Mouse (Mus musculus): ENCODE data around the gene Cntn4. TPM values are rescaled to one million over a fixed set of nuclear protein-coding genes. Genes with fewer than 3 reads are reported as not detected.

Cntn4 gene
- 0.10 and 0.13 TPM in 2 replicates for polyA plus RNA-seq (2015; fragmentation: Nextera tagmentation; extraction: Ambion mirVana)

- no peak within 1 kb of the TSS for H3K27ac ChIP-seq
- no peak for ATAC-seq (ENCODE audit: low read depth)
- H3K4me1 ChIP-seq (replicated peaks), result no peaks in the 10 kb centered on the region
- H3K4me2 ChIP-seq, result 0 out of 2 replicates have a peak within 1 kb of the TSS, but pooled peaks have one; percentile 10
- WGBS (ENCODE audit: insufficient replicate concordance), result 7% methylated on average over 40 of the region's 40 CpGs
- no peak within 1 kb of the TSS for H3K4me3 ChIP-seq (replicated peaks)
- H3K27me3 ChIP-seq, result peaks cover 29% of the 10 kb centered on the region
- no peak within 1 kb of the TSS for H3K9ac ChIP-seq
- no peaks in the 10 kb centered on the region for H3K36me3 ChIP-seq
- no peak for DNase-seq
- H3K9me3 ChIP-seq (replicated peaks), result no peaks in the 10 kb centered on the region
These were observed at the start of gene Cntn4 for GRCm38 (mm10) chr6:105677149-105678031. Gene Cntn4, plus strand, starts transcription at chr6:105677660.

- ATAC-seq (ENCODE audit: low read depth) (no peak), DNase-seq (no peak)
- Histone ChIP-seq H3K4me1 (replicated peaks) (no peaks in the 10 kb centered on the region), H3K4me2 (no peak overlapping the region), H3K9me3 (replicated peaks) (no peaks in the 10 kb centered on the region), H3K9ac (no peak overlapping the region), H3K36me3 (no peaks in the 10 kb centered on the region), H3K4me3 (replicated peaks) (no peak overlapping the region), H3K27me3 (peaks cover 28% of the 10 kb centered on the region), H3K27ac (no peak overlapping the region)
- WGBS (ENCODE audit: insufficient replicate concordance), result 60% methylated on average over 4 of the region's 4 CpGs
These were observed 3.2 kb upstream of the Cntn4 start for GRCm38 (mm10) chr6:105674276-105674675.

- Histone ChIP-seq H3K27ac (no peak overlapping the region), H3K27me3 (peaks cover 29% of the 10 kb centered on the region), H3K4me2 (no peak overlapping the region), H3K9me3 (replicated peaks) (no peaks in the 10 kb centered on the region), H3K36me3 (no peaks in the 10 kb centered on the region), H3K4me3 (replicated peaks) (no peak overlapping the region), H3K4me1 (replicated peaks) (no peaks in the 10 kb centered on the region), H3K9ac (no peak overlapping the region)
- ATAC-seq (ENCODE audit: low read depth) (no peak), DNase-seq (no peak)
- 45% methylated on average over 3 of the region's 3 CpGs for WGBS (ENCODE audit: insufficient replicate concordance)
These were observed 2.4 kb upstream of the Cntn4 start for GRCm38 (mm10) chr6:105675099-105675498.

- H3K4me2 ChIP-seq, result no peak overlapping the region
- WGBS (ENCODE audit: insufficient replicate concordance), result 30% methylated on average over 5 of the region's 5 CpGs
- H3K4me3 ChIP-seq (replicated peaks), result no peak overlapping the region
- H3K27ac ChIP-seq, result no peak overlapping the region
- no peaks in the 10 kb centered on the region for H3K36me3 ChIP-seq
- H3K9me3 ChIP-seq (replicated peaks), result no peaks in the 10 kb centered on the region
- H3K4me1 ChIP-seq (replicated peaks), result no peaks in the 10 kb centered on the region
- DNase-seq (no peak), ATAC-seq (ENCODE audit: low read depth) (no peak)
- peaks cover 29% of the 10 kb centered on the region for H3K27me3 ChIP-seq
- H3K9ac ChIP-seq, result no peak overlapping the region
These were observed 823 bp upstream of the Cntn4 start for GRCm38 (mm10) chr6:105676637-105677036.

DNA sequence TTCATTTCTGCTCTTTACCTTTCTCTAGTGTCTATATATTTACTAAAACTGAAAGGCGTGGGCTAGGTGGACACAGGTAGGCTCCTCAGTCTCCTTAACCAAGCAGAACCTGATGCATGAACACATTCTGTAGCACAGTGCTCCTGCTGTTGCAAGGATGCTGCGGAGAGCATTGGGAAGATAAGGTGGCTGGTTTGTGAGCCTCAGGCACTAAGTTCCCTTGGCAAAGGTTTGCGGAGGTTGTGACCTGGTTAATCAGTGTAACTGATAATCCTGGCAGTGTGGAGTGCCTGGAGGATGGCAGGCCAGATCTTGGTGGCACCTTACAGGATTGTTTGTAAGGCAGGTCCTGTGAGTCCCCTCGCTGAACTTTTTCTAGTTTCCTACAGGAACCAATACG is 1.3 kb downstream of the Cntn4 start:
- H3K4me2 ChIP-seq, result no peak overlapping the region
- 13% methylated on average over 5 of the region's 5 CpGs for WGBS (ENCODE audit: insufficient replicate concordance)
- no peak overlapping the region for H3K9ac ChIP-seq
- no peaks in the 10 kb centered on the region for H3K4me1 ChIP-seq (replicated peaks)
- no peaks in the 10 kb centered on the region for H3K9me3 ChIP-seq (replicated peaks)
- peaks cover 29% of the 10 kb centered on the region for H3K27me3 ChIP-seq
- DNase-seq (no peak), ATAC-seq (ENCODE audit: low read depth) (no peak)
- H3K4me3 ChIP-seq (replicated peaks), result no peak overlapping the region
- no peak overlapping the region for H3K27ac ChIP-seq
- H3K36me3 ChIP-seq, result no peaks in the 10 kb centered on the region

GRCm38 (mm10) chr6:105681496-105681895 is 4.0 kb downstream of the Cntn4 start:
- Histone ChIP-seq H3K27ac (no peak overlapping the region), H3K27me3 (peaks cover 28% of the 10 kb centered on the region), H3K4me3 (replicated peaks) (no peak overlapping the region), H3K4me1 (replicated peaks) (no peaks in the 10 kb centered on the region), H3K9me3 (replicated peaks) (no peaks in the 10 kb centered on the region), H3K36me3 (no peaks in the 10 kb centered on the region), H3K4me2 (no peak overlapping the region), H3K9ac (no peak overlapping the region)
- ATAC-seq (ENCODE audit: low read depth) (no peak), DNase-seq (no peak)
- 35% methylated on average over 2 of the region's 2 CpGs for whole genome bisulfite sequencing (ENCODE audit: insufficient replicate concordance)

DNA sequence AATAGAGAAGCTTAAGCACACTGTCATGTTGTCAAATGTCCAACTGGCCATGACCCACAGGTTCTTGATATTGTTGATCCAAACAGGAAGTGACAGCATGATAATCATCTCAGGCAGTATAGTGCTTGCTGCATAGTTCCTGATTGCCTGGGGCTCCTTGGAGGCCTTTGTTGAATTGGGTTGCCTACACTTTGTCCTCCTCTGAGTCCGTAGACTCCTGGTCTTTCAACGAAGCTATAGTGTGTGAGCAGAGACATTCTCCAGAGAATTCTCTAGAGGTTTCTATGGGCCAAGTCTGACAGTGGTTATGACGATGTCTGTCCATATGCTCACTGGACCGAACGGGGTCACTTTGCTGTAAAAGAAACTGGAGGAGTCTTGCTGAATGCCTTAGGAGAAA is 5.8 kb downstream of the Cntn4 start:
- no peak overlapping the region for H3K4me2 ChIP-seq
- no peak overlapping the region for H3K9ac ChIP-seq
- DNase-seq (no peak), ATAC-seq (ENCODE audit: low read depth) (no peak)
- no peaks in the 10 kb centered on the region for H3K4me1 ChIP-seq (replicated peaks)
- 65% methylated on average over 5 of the region's 5 CpGs for WGBS (ENCODE audit: insufficient replicate concordance)
- H3K36me3 ChIP-seq, result no peaks in the 10 kb centered on the region
- no peak overlapping the region for H3K4me3 ChIP-seq (replicated peaks)
- H3K9me3 ChIP-seq (replicated peaks), result no peaks in the 10 kb centered on the region
- H3K27ac ChIP-seq, result no peak overlapping the region
- peaks cover 10% of the 10 kb centered on the region for H3K27me3 ChIP-seq

GRCm38 (mm10) chr6:105684123-105684522 is 6.7 kb downstream of the Cntn4 start:
- Histone ChIP-seq H3K27ac (no peak overlapping the region), H3K4me1 (replicated peaks) (no peaks in the 10 kb centered on the region), H3K4me3 (replicated peaks) (no peak overlapping the region), H3K9ac (no peak overlapping the region), H3K4me2 (no peak overlapping the region), H3K27me3 (0 out of 2 replicates have a peak, but pooled peaks cover 2% of the 10 kb centered on the region), H3K9me3 (replicated peaks) (no peaks in the 10 kb centered on the region), H3K36me3 (no peaks in the 10 kb centered on the region)
- WGBS (ENCODE audit: insufficient replicate concordance), result 44% methylated on average over 4 of the region's 4 CpGs
- DNase-seq, result no peak
- ATAC-seq (ENCODE audit: low read depth), result no peak

GRCm38 (mm10) chr6:105688195-105688594 is 10.7 kb downstream of the Cntn4 start:
- no peak for DNase-seq

GRCm38 (mm10) chr6:105742026-105742425 is 64.6 kb downstream of the Cntn4 start:
- Histone ChIP-seq H3K9me3 (replicated peaks) (no peaks in the 10 kb centered on the region), H3K27ac (no peak overlapping the region), H3K27me3 (no peaks in the 10 kb centered on the region), H3K36me3 (no peaks in the 10 kb centered on the region), H3K4me3 (replicated peaks) (no peak overlapping the region), H3K4me2 (no peak overlapping the region), H3K9ac (no peak overlapping the region), H3K4me1 (replicated peaks) (no peaks in the 10 kb centered on the region)
- DNase-seq (no peak), ATAC-seq (ENCODE audit: low read depth) (no peak)
- 21% methylated on average over 6 of the region's 6 CpGs for WGBS (ENCODE audit: insufficient replicate concordance)

More at GRCm38 (mm10) chr6:105688195-105688594, 10.7 kb downstream of the Cntn4 start:
- Histone ChIP-seq H3K27ac (no peak overlapping the region), H3K4me1 (replicated peaks) (no peaks in the 10 kb centered on the region), H3K9ac (no peak overlapping the region), H3K4me3 (replicated peaks) (no peak overlapping the region), H3K36me3 (no peaks in the 10 kb centered on the region), H3K27me3 (no peaks in the 10 kb centered on the region), H3K4me2 (no peak overlapping the region), H3K9me3 (replicated peaks) (no peaks in the 10 kb centered on the region)
- ATAC-seq (ENCODE audit: low read depth), result no peak

GRCm38 (mm10) chr6:105780616-105781015 is 103.2 kb downstream of the Cntn4 start:
- Histone ChIP-seq H3K4me2 (no peak overlapping the region), H3K9me3 (replicated peaks) (no peaks in the 10 kb centered on the region), H3K9ac (no peak overlapping the region), H3K4me1 (replicated peaks) (no peaks in the 10 kb centered on the region), H3K27ac (no peak overlapping the region), H3K27me3 (no peaks in the 10 kb centered on the region), H3K4me3 (replicated peaks) (no peak overlapping the region), H3K36me3 (no peaks in the 10 kb centered on the region)
- WGBS (ENCODE audit: insufficient replicate concordance), result 61% methylated on average over 1 of the region's 1 CpGs
- DNase-seq (no peak), ATAC-seq (ENCODE audit: low read depth) (no peak)

DNA sequence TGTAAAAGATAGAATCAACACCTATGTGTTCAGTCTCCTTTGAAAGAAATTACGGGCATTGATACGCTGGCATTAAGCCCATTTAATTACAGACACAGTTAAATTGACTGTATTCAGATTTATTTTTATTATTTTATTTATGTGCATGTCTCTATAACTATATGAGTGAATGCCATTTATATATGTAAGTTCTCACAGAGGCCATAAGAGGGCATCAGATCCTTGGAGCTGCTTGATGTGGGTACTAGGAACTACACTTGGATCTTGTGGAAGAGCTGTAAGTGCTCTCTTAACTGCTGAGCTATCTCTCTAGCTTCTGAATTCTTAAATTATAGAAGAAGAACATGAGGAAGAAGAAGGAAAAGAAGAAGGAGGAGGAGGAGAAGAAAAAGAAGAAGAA is 111.0 kb downstream of the Cntn4 start:
- no peak overlapping the region for H3K4me2 ChIP-seq

More for the DNA sequence above, 111.0 kb downstream of the Cntn4 start:
- ATAC-seq (ENCODE audit: low read depth) (no peak), DNase-seq (no peak)
- Histone ChIP-seq H3K4me3 (replicated peaks) (no peak overlapping the region), H3K36me3 (no peaks in the 10 kb centered on the region), H3K9me3 (replicated peaks) (no peaks in the 10 kb centered on the region), H3K4me1 (replicated peaks) (no peaks in the 10 kb centered on the region), H3K27me3 (no peaks in the 10 kb centered on the region), H3K27ac (no peak overlapping the region), H3K9ac (no peak overlapping the region)
- 80% methylated on average over 2 of the region's 2 CpGs for WGBS (ENCODE audit: insufficient replicate concordance)

Measured in liver, embryonic 13.5 days (tissue).